Mouse (Mus musculus) midbrain, embryonic 13.5 days (tissue): ENCODE measurements around the gene Gatad2a. TPM values are rescaled to one million over a fixed set of nuclear protein-coding genes. Genes with fewer than 3 reads are reported as not detected.

Experiments
- ATAC-seq: fragments of 200-750 bp; cut with Nextera tagmentation; 2 replicates; pipeline ENCODE4 v1.8.0; 2017; ENCODE audit warnings: mild to moderate bottlenecking, moderate TSS enrichment, moderate library complexity
- H3K27ac ChIP-seq: fragments of 300-500 bp; sonication (generic); 2 replicates; pipeline ENCODE4 v1.5.1; 2015; ENCODE audit warnings: inconsistent platforms, mild to moderate bottlenecking, moderate library complexity
- H3K27me3 ChIP-seq: fragments of 300-500 bp; sonication (generic); 2 replicates; pipeline ENCODE4 v1.6.1; 2015; ENCODE audit warnings: mild to moderate bottlenecking, inconsistent platforms
- H3K36me3 ChIP-seq: fragments of 300-500 bp; sonication (generic); 2 replicates; pipeline ENCODE4 v1.6.1; 2015; ENCODE audit warnings: mild to moderate bottlenecking, inconsistent platforms
- H3K4me1 ChIP-seq: fragments of 300-500 bp; sonication (generic); replicated peaks from 2 replicates; pipeline ENCODE4 v1.6.1; 2015; ENCODE audit warnings: inconsistent platforms
- H3K4me2 ChIP-seq: fragments of 300-500 bp; sonication (generic); replicated peaks from 2 replicates; pipeline ENCODE4 v1.6.1; 2015; ENCODE audit warnings: moderate library complexity, mild to moderate bottlenecking, inconsistent platforms
- H3K4me3 ChIP-seq: fragments of 300-500 bp; sonication (generic); replicated peaks from 2 replicates; pipeline ENCODE4 v1.5.1; 2015; ENCODE audit warnings: mild to moderate bottlenecking, inconsistent platforms
- H3K9ac ChIP-seq: fragments of 300-500 bp; sonication (generic); replicated peaks from 2 replicates; pipeline ENCODE4 v1.6.1; 2015; ENCODE audit warnings: mild to moderate bottlenecking, inconsistent platforms
- H3K9me3 ChIP-seq: fragments of 300-500 bp; sonication (generic); 2 replicates; pipeline ENCODE4 v1.6.1; 2016; ENCODE audit warnings: mild to moderate bottlenecking, inconsistent platforms
- WGBS: fragments of 180-500 bp; shearing (Covaris S2); methylation state at CpG from one replicate; pipeline ENCODE4 v1.1.7; 2015; 5-methylcytosine and 5-hydroxymethylcytosine counted together
- polyA plus RNA-seq: library from polyadenylated mRNA; unstranded; fragments of >200 nt; fragmentation: Nextera tagmentation; extraction: Ambion mirVana; gene quantifications from 2 replicates; pipeline ENCODE4 v1.2.1, GENCODE M21; 2015

Gene Gatad2a
- polyA plus RNA-seq, 1 experiment from 2014 or later, result 27.7 TPM

DNA sequence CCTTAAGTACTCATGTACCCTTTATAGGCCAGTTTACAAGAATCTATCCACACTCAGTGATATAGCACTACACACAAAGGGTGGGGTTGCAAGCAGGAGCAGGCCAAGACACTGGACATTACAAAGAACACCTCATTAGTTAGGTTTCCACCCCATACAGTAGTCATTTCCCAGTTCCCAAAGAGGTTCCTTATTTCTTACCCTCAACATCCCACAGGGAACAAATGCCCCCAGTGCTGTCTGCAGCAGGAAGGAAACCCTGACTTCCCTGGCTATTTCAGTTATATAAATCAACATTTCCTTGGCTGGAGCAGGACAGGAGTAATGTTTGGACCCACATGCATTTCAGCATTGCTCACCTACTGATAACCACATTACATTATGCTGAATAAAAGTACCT is 8.4 kb downstream of the Gatad2a start:
- Histone ChIP-seq H3K9me3 (no peaks in the 10 kb centered on the region), H3K27me3 (no peaks in the 10 kb centered on the region), H3K4me2 (no peak overlapping the region), H3K4me3 (no peak overlapping the region), H3K4me1 (no peaks in the 10 kb centered on the region), H3K27ac (no peak overlapping the region), H3K9ac (no peak overlapping the region), H3K36me3 (no peaks in the 10 kb centered on the region)
- ATAC-seq, result no peak

DNA sequence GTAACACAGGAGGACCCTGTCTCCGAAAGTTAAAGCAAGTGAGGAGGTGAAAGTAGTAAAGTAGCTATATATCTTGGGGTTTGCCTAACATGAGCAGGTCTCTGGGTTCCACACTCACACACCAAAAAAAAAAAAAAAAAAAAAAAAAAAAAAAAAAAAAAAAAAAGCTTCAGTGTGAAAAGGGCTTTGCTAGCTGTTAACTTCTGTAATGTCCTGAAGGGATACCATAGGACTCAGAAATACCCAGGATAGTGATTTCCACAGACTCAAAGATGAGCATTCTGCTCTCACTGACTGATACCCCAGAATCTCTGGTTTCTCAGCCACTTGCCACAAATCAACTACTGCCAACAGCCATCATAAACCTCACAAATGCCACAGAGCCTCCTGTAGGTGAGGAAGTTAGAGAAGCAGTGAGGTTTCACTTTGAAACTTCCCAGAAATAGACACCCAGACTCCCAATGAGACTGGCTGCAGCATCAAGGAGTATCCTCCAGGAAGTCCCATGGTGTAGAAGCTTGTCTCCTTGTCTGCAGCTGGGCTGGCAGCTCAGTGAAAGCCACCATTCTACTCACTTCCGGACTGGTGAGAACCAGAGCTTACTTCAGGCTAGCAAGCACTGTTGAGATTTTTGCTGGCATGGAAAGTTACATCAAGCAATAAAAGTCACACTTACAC is 11.2 kb downstream of the Gatad2a start:
- WGBS, result 90% methylated on average over 2 of the region's 2 CpGs
- H3K4me1 ChIP-seq, result no peaks in the 10 kb centered on the region
- no peak overlapping the region for H3K4me2 ChIP-seq
- no peak overlapping the region for H3K27ac ChIP-seq
- no peaks in the 10 kb centered on the region for H3K27me3 ChIP-seq
- H3K36me3 ChIP-seq, result no peaks in the 10 kb centered on the region
- no peak for ATAC-seq
- H3K4me3 ChIP-seq, result no peak overlapping the region
- no peaks in the 10 kb centered on the region for H3K9me3 ChIP-seq
- H3K9ac ChIP-seq, result no peak overlapping the region

DNA sequence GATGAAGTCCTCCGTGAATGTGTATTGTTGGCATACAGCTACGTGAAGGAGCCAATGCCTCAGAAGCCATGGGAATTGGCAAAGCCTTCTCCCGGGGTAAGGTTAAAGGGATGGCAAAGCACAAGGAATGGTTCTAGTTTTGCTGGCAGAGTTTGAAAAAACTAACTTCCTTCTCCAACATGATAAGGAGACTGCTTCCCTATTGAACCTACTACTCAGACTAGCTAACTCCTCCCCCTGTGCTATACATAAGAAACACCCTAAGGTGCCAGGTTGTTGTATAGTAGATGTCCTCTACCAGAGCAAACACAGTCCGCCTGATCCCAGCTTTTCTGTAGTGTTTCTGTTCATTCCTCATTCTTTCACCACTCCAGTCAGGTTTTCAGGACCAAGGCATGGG is 17.7 kb downstream of the Gatad2a start:
- WGBS, result 97% methylated on average over 4 of the region's 4 CpGs
- Histone ChIP-seq H3K27me3 (no peaks in the 10 kb centered on the region), H3K9me3 (no peaks in the 10 kb centered on the region), H3K36me3 (0 out of 2 replicates have a peak, but pooled peaks cover 3% of the 10 kb centered on the region), H3K4me3 (no peak overlapping the region), H3K4me2 (no peak overlapping the region), H3K9ac (no peak overlapping the region), H3K4me1 (peaks cover 7% of the 10 kb centered on the region), H3K27ac (no peak overlapping the region)
- no peak for ATAC-seq

GRCm38 (mm10) chr8:69974806-69975205 is 21.4 kb downstream of the Gatad2a start:
- Histone ChIP-seq H3K4me1 (peaks cover 36% of the 10 kb centered on the region), H3K4me2 (peak overlapping the region; percentile 88), H3K9me3 (no peaks in the 10 kb centered on the region), H3K9ac (peak overlapping the region; percentile 85), H3K27me3 (no peaks in the 10 kb centered on the region), H3K36me3 (0 out of 2 replicates have a peak, but pooled peaks cover 3% of the 10 kb centered on the region), H3K4me3 (peak overlapping the region; percentile 96), H3K27ac (no peak overlapping the region)
- 28% methylated on average over 5 of the region's 5 CpGs for WGBS
- ATAC-seq, result no peak

DNA sequence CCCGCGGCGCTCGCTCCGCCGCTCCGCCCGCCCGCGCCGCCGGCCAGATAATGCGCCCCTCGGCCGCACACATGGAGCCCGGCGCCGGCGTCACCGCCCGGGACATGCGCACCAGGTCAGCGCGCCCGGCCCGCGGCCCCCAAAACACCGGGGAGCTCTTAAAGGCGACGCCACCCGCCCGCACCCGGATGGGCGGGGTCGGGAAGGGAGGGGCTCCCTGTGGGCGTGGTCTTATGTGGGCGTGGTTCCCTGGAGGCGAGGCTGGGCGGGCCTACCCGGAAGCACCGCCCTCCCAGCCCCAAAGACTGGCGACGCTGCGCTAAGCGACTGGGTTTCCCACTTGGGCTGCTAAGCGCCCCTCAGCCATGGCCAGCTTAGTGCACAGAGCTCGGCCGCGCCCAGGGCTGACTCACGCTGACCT is 22.0 kb downstream of the Gatad2a start:
- no peaks in the 10 kb centered on the region for H3K27me3 ChIP-seq
- peak overlapping the region; percentile 78 for H3K27ac ChIP-seq
- peak overlapping the region; percentile 88 for H3K4me2 ChIP-seq
- 0% methylated on average over 49 of the region's 50 CpGs for WGBS
- peak; percentile 94 for ATAC-seq
- H3K4me1 ChIP-seq, result peaks cover 36% of the 10 kb centered on the region
- no peaks in the 10 kb centered on the region for H3K9me3 ChIP-seq
- peak overlapping the region; percentile 85 for H3K9ac ChIP-seq
- H3K4me3 ChIP-seq, result peak overlapping the region; percentile 96
- H3K36me3 ChIP-seq, result 0 out of 2 replicates have a peak, but pooled peaks cover 3% of the 10 kb centered on the region

GRCm38 (mm10) chr8:69973442-69974161 is 22.6 kb downstream of the Gatad2a start:
- peaks cover 36% of the 10 kb centered on the region for H3K4me1 ChIP-seq
- H3K27ac ChIP-seq, result peak overlapping the region; percentile 78
- ATAC-seq, result peak; percentile 61
- peak overlapping the region; percentile 85 for H3K9ac ChIP-seq
- peak overlapping the region; percentile 96 for H3K4me3 ChIP-seq
- H3K4me2 ChIP-seq, result peak overlapping the region; percentile 88
- H3K27me3 ChIP-seq, result no peaks in the 10 kb centered on the region
- 0 out of 2 replicates have a peak, but pooled peaks cover 3% of the 10 kb centered on the region for H3K36me3 ChIP-seq
- WGBS, result under 1% methylated on average over 60 of the region's 68 CpGs
- H3K9me3 ChIP-seq, result no peaks in the 10 kb centered on the region

DNA sequence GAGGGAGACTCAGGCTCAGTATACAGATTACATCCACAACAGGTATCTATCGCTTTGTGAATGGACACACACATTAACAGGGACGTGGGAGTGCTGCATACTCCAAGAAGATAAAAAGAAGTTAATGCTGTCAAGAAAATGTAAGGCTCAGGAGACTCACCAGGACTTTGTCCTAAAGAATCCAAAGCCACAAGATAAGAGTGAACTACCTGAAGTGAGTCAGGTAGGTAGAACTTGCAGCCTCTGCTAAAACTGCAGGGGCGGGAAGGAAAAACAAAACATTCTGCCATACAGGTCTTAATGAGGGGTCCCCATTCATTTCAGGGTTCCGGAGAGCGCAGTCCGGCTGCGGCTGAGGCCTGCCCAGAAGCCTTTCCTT is 23.1 kb downstream of the Gatad2a start:
- Histone ChIP-seq H3K4me2 (peak overlapping the region; percentile 88), H3K9ac (peak overlapping the region; percentile 85), H3K27ac (peak overlapping the region; percentile 78), H3K4me3 (peak overlapping the region; percentile 96), H3K36me3 (no peaks in the 10 kb centered on the region), H3K4me1 (peaks cover 36% of the 10 kb centered on the region), H3K27me3 (no peaks in the 10 kb centered on the region), H3K9me3 (no peaks in the 10 kb centered on the region)
- 11% methylated on average over 7 of the region's 7 CpGs for WGBS
- ATAC-seq, result 0 out of 2 replicates have a peak, but pooled peaks have one; percentile 2

DNA sequence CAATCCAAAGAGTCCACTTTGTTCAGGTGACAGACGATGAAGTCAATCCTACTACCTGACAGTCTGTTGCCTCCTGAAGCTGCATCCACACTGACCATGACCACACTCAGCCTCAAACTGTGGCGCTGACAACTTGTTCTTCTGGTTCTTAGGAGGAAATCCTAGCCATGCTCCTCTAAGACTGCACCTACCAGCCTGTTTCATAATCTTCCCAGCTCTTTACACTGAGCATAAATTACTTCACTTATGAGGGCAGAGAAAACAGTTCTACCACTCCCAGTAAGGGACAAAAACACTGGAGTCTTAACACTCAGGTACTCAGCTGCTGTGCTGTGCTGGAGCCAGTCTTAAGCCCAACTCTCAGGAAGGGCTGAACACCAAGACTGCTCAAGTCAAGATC is 25.3 kb downstream of the Gatad2a start:
- no peak for ATAC-seq
- no peak overlapping the region for H3K27ac ChIP-seq
- 91% methylated on average over 2 of the region's 2 CpGs for WGBS

DNA sequence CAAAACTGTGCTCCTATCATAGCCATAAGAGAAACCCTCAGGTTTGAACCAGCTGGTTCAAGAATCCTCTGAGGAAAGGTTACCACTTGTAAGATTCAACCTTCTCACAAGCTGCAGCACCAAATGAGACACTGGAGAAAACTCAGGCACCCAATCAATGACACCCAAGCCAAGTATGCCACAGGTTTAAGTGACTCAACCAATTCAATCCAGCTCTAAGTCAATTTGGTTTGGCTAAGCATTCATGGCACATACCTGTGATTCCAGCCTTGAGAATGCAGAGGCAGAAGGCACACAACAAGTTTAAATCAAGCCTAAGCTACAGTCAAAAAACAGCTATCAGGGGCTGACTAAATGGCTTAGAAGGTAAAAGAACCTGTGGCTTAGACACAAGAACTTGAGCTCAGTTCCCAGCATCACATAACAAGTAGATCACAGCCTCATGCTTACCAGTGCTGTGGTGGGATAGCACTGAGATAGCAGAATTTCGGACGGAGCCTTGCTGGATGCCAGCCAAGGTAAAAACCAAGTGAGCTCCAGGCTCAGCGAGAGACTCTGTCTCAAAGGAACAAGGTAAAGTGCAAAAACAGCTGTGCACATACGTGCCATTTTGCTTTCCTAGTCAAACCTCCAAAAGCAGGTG is 28.8 kb downstream of the Gatad2a start:
- Histone ChIP-seq H3K9ac (no peak overlapping the region), H3K4me2 (no peak overlapping the region), H3K36me3 (no peaks in the 10 kb centered on the region), H3K4me1 (peaks cover 23% of the 10 kb centered on the region), H3K27me3 (no peaks in the 10 kb centered on the region), H3K27ac (no peak overlapping the region), H3K9me3 (no peaks in the 10 kb centered on the region), H3K4me3 (no peak overlapping the region)
- WGBS, result 88% methylated on average over 4 of the region's 4 CpGs
- ATAC-seq, result no peak

More for the DNA sequence above, 25.3 kb downstream of the Gatad2a start:
- Histone ChIP-seq H3K36me3 (no peaks in the 10 kb centered on the region), H3K9me3 (no peaks in the 10 kb centered on the region), H3K27me3 (no peaks in the 10 kb centered on the region), H3K4me1 (peaks cover 36% of the 10 kb centered on the region), H3K4me2 (no peak overlapping the region), H3K4me3 (no peak overlapping the region), H3K9ac (0 out of 2 replicates have a peak overlapping the region, but pooled peaks have one; percentile 30)

DNA sequence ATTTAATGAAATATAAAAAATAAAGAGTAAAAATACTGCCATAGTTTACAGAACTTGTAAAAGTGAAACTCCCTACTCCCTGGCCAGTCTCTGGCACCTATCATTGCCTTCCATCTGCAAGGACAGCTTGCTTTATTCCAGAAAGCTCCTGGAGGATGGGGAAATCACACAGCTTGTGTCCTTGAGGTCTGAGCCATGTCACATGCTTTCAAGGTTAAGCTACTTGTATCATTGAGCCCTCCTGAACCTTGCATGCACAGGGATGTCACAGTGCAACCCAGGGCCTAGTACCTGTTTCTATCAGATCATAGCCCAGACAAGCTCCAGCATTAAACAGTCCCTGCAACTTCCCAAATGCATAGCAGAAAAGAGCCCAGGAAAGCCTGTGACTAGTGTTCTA is 36.9 kb downstream of the Gatad2a start:
- Histone ChIP-seq H3K9ac (no peak overlapping the region), H3K4me1 (peaks cover 15% of the 10 kb centered on the region; the same call in 1 of the 2 replicates), H3K27ac (no peak overlapping the region), H3K9me3 (no peaks in the 10 kb centered on the region), H3K27me3 (no peaks in the 10 kb centered on the region), H3K4me3 (no peak overlapping the region), H3K4me2 (no peak overlapping the region), H3K36me3 (no peaks in the 10 kb centered on the region)
- ATAC-seq, result no peak

GRCm38 (mm10) chr8:69957879-69958278 is 38.3 kb downstream of the Gatad2a start:
- Histone ChIP-seq H3K36me3 (no peaks in the 10 kb centered on the region), H3K27me3 (no peaks in the 10 kb centered on the region), H3K27ac (no peak overlapping the region), H3K4me1 (peaks cover 15% of the 10 kb centered on the region; the same call in 1 of the 2 replicates), H3K9me3 (no peaks in the 10 kb centered on the region), H3K4me2 (no peak overlapping the region), H3K4me3 (no peak overlapping the region), H3K9ac (no peak overlapping the region)
- no peak for ATAC-seq

GRCm38 (mm10) chr8:69957419-69957818 is 38.8 kb downstream of the Gatad2a start:
- H3K27me3 ChIP-seq, result no peaks in the 10 kb centered on the region
- H3K4me1 ChIP-seq, result peaks cover 15% of the 10 kb centered on the region; the same call in 1 of the 2 replicates
- H3K36me3 ChIP-seq, result no peaks in the 10 kb centered on the region
- no peak overlapping the region for H3K9ac ChIP-seq
- H3K9me3 ChIP-seq, result no peaks in the 10 kb centered on the region
- ATAC-seq, result no peak
- H3K4me3 ChIP-seq, result no peak overlapping the region
- H3K27ac ChIP-seq, result no peak overlapping the region
- no peak overlapping the region for H3K4me2 ChIP-seq
- whole genome bisulfite sequencing, result 71% methylated on average over 1 of the region's 1 CpGs
